Mouse (Mus musculus): ENCODE measurements around the gene Fbxo9. TPM values are rescaled to one million over a fixed set of nuclear protein-coding genes. Genes with fewer than 3 reads are reported as not detected.
"Not testable (repeated sequence)": the region's sequence is repeated elsewhere in the genome, so short reads cannot be mapped to it uniquely, and the experiment has no call there.

The Fbxo9 gene
- total RNA-seq (2021), result 100 to 1,000 TPM in 1 of 2 experiments, 10 to 100 TPM in 1; 96.4 to 102 TPM

GRCm38 (mm10) chr9:78108796-78109239 is at the start of gene Fbxo9, which contains the start of gene Ick:
Fbxo9 (minus strand) TSS chr9:78109065.
Ick (plus strand) TSS chr9:78109192.
- peak in 1 of 2 experiments; percentile 66 for DNase-seq (ENCODE audit: extremely low spot score in 1 of 2, low spot score in 1 of 2)

- DNase-seq (ENCODE audit: extremely low spot score in 1 of 2, low spot score in 1 of 2), result no peak
Measured at GRCm38 (mm10) chr9:78157221-78157620, 48.4 kb upstream of the Fbxo9 start.

- DNase-seq (ENCODE audit: extremely low spot score in 1 of 2, low spot score in 1 of 2), result no peak
Measured at GRCm38 (mm10) chr9:78154211-78154977, 45.5 kb upstream of the Fbxo9 start.

GRCm38 (mm10) chr9:78149770-78150169 is 40.9 kb upstream of the Fbxo9 start:
- not testable (repeated sequence) for DNase-seq (ENCODE audit: extremely low spot score in 1 of 2, low spot score in 1 of 2)

GRCm38 (mm10) chr9:78148149-78148548 is 39.3 kb upstream of the Fbxo9 start:
- no peak for DNase-seq (ENCODE audit: extremely low spot score in 1 of 2, low spot score in 1 of 2)

- DNase-seq (ENCODE audit: extremely low spot score in 1 of 2, low spot score in 1 of 2), result no peak
Measured at GRCm38 (mm10) chr9:78146627-78147026, 37.8 kb upstream of the Fbxo9 start.

DNA sequence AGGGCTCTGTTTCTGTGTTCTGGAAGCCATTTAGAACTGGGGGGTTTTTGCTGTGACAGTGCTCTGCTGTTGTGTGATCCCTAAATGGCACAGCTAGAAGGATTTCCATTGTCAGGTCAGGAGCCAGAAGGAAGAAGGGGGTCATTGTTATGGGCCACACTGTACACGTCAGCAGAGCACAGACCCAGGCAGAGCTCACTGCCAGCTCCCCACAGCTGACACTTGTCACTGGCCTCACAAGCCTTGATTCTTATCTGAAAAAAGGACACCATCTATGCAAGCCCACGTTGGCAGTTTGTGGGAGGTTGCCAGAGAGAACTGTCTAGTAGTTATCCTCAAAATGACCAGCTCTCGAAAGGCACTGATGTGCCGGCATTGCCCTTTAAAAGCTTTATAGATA is 37.2 kb upstream of the Fbxo9 start:
- no peak for DNase-seq (ENCODE audit: extremely low spot score in 1 of 2, low spot score in 1 of 2)

DNA sequence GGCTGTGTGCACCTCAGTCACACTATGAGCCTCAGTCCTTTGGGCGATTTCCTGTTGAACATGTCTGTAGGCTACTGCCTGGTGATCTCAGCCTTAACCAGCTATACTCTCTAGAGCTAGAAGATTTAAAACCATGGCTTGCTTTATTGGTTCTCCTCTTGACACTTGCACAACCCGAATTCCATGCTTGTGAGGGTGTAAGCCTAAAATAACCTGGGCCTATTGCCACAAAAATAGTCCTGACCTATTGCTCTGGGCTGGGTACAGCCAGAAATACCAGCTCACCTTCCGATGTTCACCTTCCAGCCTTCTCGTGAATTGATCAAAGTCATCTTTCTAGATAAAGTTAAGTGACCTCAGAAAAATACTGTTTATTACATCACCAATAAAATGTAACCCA is 30.6 kb upstream of the Fbxo9 start:
- DNase-seq (ENCODE audit: extremely low spot score in 1 of 2, low spot score in 1 of 2), result no peak

DNA sequence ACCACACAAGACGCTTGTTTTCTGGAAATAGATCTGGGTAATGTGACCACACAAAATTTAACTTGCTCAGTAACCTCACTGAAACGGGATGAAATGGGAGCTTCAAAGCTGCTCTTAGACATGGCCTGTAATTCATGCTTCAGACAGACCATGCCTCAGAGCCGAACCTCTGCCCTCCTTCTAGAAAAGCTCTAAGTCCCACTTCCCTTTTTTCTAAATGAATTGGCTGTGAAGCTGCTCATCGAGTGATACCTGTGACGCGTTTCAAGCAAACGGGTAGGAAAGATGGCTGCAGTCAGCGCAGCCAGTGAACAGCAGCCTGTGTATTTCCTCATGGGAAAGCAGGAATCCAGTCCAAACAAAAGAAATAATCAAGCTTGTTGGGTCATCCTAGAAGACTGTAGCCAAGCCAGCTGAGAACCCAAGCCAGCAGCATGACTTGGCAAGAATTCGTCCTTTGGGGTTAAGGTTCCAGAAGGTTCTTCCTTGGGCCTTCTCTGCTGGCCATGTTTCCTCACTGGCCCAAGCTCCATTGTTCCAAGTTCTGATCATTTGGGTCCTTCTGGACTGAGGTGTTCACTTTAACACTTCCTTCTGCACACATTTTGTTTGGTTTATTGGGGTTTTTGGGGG is 29.3 kb upstream of the Fbxo9 start:
- DNase-seq (ENCODE audit: extremely low spot score in 1 of 2, low spot score in 1 of 2), result no peak

DNA sequence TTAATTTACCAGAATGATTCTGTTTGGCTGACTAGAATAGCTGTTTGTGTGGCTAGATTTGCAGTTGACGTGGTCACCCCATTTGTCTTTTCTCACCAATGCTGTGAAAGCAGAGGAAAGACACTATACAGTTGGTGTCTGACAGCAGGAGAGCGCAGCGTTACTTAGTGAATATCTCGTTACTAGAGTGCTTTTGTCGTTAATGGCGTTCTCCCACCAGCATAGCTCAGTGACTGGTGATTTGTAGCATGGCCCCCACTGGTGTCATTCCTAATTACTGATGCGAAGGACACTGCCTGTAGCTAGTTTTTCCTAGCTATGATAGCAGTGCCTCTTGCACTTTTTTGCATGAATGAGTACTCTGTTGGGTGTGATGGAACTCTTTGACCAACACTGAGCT is 26.8 kb upstream of the Fbxo9 start:
- no peak for DNase-seq (ENCODE audit: extremely low spot score in 1 of 2, low spot score in 1 of 2)

GRCm38 (mm10) chr9:78126643-78127042 is 17.8 kb upstream of the Fbxo9 start:
- no peak for DNase-seq (ENCODE audit: extremely low spot score in 1 of 2, low spot score in 1 of 2)

- DNase-seq (ENCODE audit: extremely low spot score in 1 of 2, low spot score in 1 of 2), result no peak
Measured at GRCm38 (mm10) chr9:78126007-78126406, 17.1 kb upstream of the Fbxo9 start.

- no peak for DNase-seq (ENCODE audit: extremely low spot score in 1 of 2, low spot score in 1 of 2)
Measured at GRCm38 (mm10) chr9:78124297-78124696, 15.4 kb upstream of the Fbxo9 start.

GRCm38 (mm10) chr9:78122939-78123712 is 14.3 kb upstream of the Fbxo9 start:
- no peak for DNase-seq (ENCODE audit: extremely low spot score in 1 of 2, low spot score in 1 of 2)

- no peak for DNase-seq (ENCODE audit: extremely low spot score in 1 of 2, low spot score in 1 of 2)
Measured at GRCm38 (mm10) chr9:78121985-78122384, 13.1 kb upstream of the Fbxo9 start.

DNA sequence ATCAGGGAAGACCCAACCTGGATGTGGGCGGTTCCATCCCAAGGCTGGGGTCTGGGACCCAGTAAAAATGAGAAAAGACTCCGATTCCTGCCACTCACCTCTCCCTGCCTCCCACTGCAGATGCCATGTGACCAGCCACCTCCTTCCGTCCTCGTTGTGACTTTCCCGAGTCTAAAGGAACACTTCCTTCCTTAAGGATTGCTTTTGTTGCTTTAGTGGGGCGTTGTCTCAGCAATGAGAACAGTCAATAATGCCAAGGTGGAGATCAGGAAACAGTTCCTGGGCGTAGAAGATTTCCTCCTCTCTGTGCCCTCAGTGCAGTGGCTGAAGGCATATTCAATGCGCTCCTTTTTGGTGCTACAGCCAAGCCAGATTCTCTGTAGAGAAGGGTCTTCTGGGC is 12.5 kb upstream of the Fbxo9 start:
- DNase-seq (ENCODE audit: extremely low spot score in 1 of 2, low spot score in 1 of 2), result no peak

DNA sequence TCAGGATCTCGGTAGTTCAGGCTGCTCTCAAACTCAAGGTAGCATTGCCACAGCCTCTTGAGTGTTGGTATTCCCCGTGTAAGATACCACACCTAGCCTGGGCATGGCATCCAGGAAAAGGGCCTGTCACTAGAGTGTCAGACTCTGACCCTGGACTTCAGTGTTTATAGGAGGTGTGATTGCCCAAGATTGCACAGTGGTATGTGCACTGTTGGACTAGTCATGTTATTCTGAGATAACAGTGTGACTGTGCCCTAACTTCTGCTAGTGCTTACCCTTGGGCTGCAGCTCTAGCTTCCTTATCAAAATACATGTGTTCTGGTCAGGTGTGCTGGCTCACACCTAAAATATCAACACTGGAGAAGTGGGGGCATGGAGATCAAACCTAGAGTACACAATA is 8.8 kb upstream of the Fbxo9 start:
- DNase-seq (ENCODE audit: extremely low spot score in 1 of 2, low spot score in 1 of 2), result no peak

GRCm38 (mm10) chr9:78115746-78116145 is 6.9 kb upstream of the Fbxo9 start:
- no peak for DNase-seq (ENCODE audit: extremely low spot score in 1 of 2, low spot score in 1 of 2)

- peak in 1 of 2 experiments; percentile 25 for DNase-seq (ENCODE audit: extremely low spot score in 1 of 2, low spot score in 1 of 2)
Measured at GRCm38 (mm10) chr9:78113538-78113885, 4.6 kb upstream of the Fbxo9 start.

DNA sequence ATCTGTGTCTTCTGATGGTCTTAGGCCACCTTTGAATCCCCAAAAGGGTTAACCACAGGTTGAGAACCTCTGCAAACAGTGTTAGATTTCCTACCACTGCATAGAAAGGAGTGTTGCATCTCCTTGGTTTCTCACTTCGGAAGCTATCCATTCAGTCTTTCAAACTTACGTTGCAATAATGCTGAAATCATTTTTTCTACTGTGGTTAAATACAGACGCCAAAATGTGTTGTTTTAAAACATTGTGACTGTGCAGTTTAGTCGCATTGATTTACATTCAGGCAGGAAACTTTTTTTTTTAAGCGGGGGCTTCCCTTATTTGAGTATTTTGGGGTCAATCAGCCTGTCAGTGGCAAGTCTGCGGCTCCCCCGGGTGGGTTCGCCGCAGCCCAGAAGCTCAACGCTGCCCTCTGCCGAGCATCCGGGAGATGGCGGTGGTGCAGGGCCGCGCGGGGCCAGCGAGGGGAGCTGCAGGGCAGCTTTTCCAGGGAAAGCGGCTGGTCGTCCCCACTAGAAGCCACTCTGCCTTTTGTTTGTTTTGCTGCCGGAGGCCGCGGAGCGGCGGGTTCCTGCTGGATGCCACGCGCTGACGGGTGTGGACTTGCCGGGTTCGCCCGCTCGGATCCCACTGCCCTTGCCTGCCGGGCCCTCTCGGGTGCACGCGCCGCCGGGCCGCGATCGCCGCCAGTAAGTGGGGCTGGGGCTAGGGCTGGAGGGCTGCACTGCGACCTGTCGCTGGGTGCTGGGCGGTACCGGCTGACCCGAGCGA is 4.1 kb upstream of the Fbxo9 start:
- peak; percentile 87 to 95 for DNase-seq (ENCODE audit: extremely low spot score in 1 of 2, low spot score in 1 of 2)

Measured in layer of hippocampus, postnatal 25 days (tissue).